Mouse (Mus musculus) heart, embryonic 15.5 days (tissue): ENCODE measurements around the gene Tdrd6. TPM values are rescaled to one million over a fixed set of nuclear protein-coding genes. Genes with fewer than 3 reads are reported as not detected.

Experiments
- ATAC-seq: fragments of 200-750 bp; cut with Nextera tagmentation; replicated peaks from 2 replicates; pipeline ENCODE4 v1.8.0; 2017; ENCODE audit warnings: low read depth, moderate TSS enrichment; ENCODE audit not compliant: insufficient number of reproducible peaks, insufficient read depth, low FRiP score
- H3K27ac ChIP-seq: fragments of 300-500 bp; sonication (generic); 2 replicates; pipeline ENCODE4 v1.5.1; 2015; ENCODE audit warnings: mild to moderate bottlenecking, inconsistent platforms
- H3K27me3 ChIP-seq: fragments of 300-500 bp; sonication (generic); 2 replicates; pipeline ENCODE4 v1.6.1; 2015; ENCODE audit warnings: inconsistent platforms
- H3K36me3 ChIP-seq: fragments of 300-500 bp; sonication (generic); 2 replicates; pipeline ENCODE4 v1.6.1; 2015; ENCODE audit warnings: mild to moderate bottlenecking, inconsistent platforms
- H3K4me1 ChIP-seq: fragments of 300-500 bp; sonication (generic); replicated peaks from 2 replicates; pipeline ENCODE4 v1.6.1; 2015; ENCODE audit warnings: inconsistent platforms
- H3K4me2 ChIP-seq: fragments of 300-500 bp; sonication (generic); 2 replicates; pipeline ENCODE4 v1.6.1; 2015; ENCODE audit warnings: inconsistent platforms, mild to moderate bottlenecking, moderate library complexity
- H3K4me3 ChIP-seq: fragments of 300-500 bp; sonication (generic); 2 replicates; pipeline ENCODE4 v1.5.1; 2015; ENCODE audit warnings: mild to moderate bottlenecking, inconsistent platforms
- H3K9ac ChIP-seq: fragments of 300-500 bp; sonication (generic); 2 replicates; pipeline ENCODE4 v1.6.1; 2015; ENCODE audit warnings: mild to moderate bottlenecking, inconsistent platforms
- H3K9me3 ChIP-seq: fragments of 300-500 bp; sonication (generic); replicated peaks from 2 replicates; pipeline ENCODE4 v1.6.1; 2016; ENCODE audit warnings: inconsistent platforms
- WGBS: fragments of 180-500 bp; shearing (Covaris S2); methylation state at CpG from one replicate; pipeline ENCODE4 v1.1.7; 2015; ENCODE audit warnings: mixed read lengths; 5-methylcytosine and 5-hydroxymethylcytosine counted together
- polyA plus RNA-seq: library from polyadenylated mRNA; unstranded; fragments of >200 nt; fragmentation: Nextera tagmentation; extraction: Ambion mirVana; gene quantifications from 2 replicates; pipeline ENCODE4 v1.2.1, GENCODE M21; 2015

Gene Tdrd6
- polyA plus RNA-seq, 1 experiment from 2014 or later, result not detected

DNA sequence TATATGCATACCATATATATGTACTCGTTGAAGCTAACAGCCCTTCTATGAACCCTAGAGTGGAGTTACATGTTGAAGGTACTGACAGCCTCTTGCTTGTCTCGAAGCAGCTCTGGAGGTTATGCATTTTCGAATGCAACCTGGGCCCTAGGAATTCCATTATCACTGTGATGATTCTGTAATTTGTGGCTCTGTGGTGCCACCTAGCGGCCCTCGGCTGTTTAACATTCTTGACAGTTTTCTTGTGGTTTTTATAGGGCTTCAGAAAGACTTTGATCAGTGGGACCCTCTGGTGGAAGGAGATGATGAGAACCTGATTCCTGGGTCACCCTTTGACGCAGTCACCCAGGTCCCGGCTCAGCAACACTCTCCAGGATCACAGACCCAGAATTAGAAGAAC, 18.5 kb downstream of the Tdrd6 start:
- H3K4me1 ChIP-seq, result no peaks in the 10 kb centered on the region
- 15% methylated on average over 7 of the region's 7 CpGs for WGBS

DNA sequence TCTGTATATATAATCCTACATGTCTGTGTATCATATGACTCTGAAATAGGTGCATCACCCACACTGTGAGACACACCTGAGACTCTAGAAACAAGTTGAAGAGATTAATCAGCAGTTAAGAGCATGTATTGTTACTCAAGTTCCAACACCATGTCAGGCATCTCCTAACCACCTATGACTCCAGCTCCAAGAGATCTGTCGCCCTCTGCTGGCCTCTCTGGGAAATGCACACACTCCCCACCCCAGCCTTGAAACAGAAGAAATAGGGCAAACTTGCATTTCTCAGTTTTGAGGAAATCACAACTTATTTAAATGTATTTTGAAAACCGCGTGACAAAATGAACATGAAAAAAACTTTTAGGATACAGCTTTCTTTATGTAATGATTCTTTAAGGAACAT, 23.4 kb downstream of the Tdrd6 start:
- ATAC-seq, result no peak
- no peaks in the 10 kb centered on the region for H3K9me3 ChIP-seq
- H3K27ac ChIP-seq, result no peak overlapping the region
- no peak overlapping the region for H3K9ac ChIP-seq
- H3K4me2 ChIP-seq, result no peak overlapping the region
- H3K4me1 ChIP-seq, result no peaks in the 10 kb centered on the region
- H3K36me3 ChIP-seq, result no peaks in the 10 kb centered on the region
- no peaks in the 10 kb centered on the region for H3K27me3 ChIP-seq
- H3K4me3 ChIP-seq, result no peak overlapping the region
- WGBS, result 10% methylated on average over 3 of the region's 3 CpGs

More for the DNA sequence above, 18.5 kb downstream of the Tdrd6 start:
- no peak overlapping the region for H3K9ac ChIP-seq
- H3K27me3 ChIP-seq, result no peaks in the 10 kb centered on the region
- no peak for ATAC-seq
- H3K27ac ChIP-seq, result no peak overlapping the region
- H3K4me3 ChIP-seq, result no peak overlapping the region
- no peak overlapping the region for H3K4me2 ChIP-seq
- no peaks in the 10 kb centered on the region for H3K36me3 ChIP-seq
- H3K9me3 ChIP-seq, result no peaks in the 10 kb centered on the region

DNA sequence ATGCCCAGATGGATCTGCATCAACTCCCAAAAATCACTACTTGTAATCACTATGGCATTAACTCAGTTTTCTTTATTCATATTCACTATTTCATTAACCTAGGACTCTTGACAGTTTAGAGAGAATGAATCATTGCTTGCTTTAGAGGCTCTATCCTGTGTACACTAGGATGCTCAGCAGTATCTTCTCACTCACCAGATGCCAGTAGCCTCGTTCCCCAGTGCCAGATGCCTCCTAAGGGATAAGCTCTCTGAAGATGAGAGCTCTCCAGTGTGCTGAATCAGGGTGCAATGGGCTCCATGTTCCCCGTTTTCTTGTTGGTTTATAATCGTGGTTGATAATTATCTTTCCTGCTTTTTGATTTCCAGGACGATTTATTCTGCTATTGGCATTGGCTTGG, 31.4 kb downstream of the Tdrd6 start:
- no peaks in the 10 kb centered on the region for H3K27me3 ChIP-seq
- no peak overlapping the region for H3K4me3 ChIP-seq
- no peak overlapping the region for H3K27ac ChIP-seq
- H3K9me3 ChIP-seq, result no peaks in the 10 kb centered on the region
- H3K4me1 ChIP-seq, result no peaks in the 10 kb centered on the region
- 45% methylated on average over 4 of the region's 4 CpGs for WGBS
- no peak for ATAC-seq
- no peak overlapping the region for H3K9ac ChIP-seq
- no peaks in the 10 kb centered on the region for H3K36me3 ChIP-seq
- no peak overlapping the region for H3K4me2 ChIP-seq

DNA sequence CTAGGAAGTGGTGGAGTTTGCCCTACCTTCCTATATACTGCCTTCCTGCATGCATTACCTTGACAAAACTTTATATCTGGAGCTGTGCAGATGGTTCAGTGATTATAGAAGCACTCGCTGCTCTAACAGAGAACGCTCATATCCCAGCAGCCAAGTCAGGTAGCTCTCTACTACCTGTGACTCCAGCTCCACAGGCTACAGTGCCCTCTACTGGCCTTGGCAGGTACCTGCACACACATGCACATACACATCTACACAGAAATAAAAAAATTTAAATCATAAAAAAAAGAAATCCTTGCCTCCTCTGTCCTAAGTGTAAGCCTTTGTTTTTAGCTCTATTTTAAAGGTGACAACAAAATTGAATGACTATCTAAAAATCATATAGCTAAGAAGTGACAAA, 32.4 kb downstream of the Tdrd6 start:
- Histone ChIP-seq H3K36me3 (no peaks in the 10 kb centered on the region), H3K27me3 (no peaks in the 10 kb centered on the region), H3K4me3 (no peak overlapping the region), H3K9me3 (no peaks in the 10 kb centered on the region), H3K4me1 (no peaks in the 10 kb centered on the region), H3K4me2 (no peak overlapping the region), H3K9ac (no peak overlapping the region), H3K27ac (no peak overlapping the region)
- WGBS, result 94% methylated on average over 2 of the region's 2 CpGs
- ATAC-seq, result no peak

DNA sequence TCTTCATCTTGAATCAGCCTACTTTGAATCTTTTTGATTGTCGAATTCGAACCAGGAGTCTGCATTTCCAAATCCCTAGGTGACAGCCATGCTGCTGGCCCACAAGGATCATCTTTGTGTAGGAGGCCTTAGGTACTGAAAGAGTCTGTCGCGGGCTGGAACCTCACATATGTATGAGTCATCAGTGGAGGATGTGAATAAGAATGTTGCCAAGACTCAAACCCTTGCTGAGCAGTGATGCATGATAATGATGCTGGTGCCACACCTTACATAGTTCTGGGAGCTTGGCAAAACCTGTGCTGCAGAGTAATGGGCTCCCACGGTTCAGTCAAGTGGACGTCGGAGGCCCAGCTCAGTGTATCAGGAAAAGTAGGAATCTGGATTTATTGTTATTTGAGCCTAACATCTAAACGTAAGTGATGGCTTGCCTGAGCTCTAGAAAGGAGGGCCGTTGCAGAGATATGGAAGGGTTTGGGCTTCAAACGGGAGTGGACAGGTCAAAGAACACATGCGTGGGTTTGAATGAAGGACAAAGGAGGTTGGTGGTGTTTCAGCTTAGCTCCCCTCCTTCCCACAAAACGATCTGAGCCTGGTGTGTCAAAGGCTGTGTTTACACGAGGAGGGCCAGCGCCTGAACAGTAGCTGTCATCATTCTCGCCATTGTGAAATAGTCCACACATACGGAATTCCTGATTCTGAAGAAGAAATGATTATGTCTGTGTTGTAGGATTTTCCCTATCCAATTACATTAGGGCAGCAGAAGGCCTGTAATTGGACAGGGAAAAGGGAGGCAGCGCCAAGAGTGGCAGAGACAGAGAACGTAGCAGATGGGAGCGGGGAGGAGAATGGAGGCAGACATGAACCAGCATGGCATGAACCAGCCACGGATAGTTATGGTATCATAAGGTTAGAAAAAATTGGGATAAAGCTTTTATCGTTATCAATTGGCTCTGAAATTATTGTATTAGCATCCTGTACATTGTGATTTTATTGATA, 37.5 kb downstream of the Tdrd6 start:
- WGBS, result 79% methylated on average over 21 of the region's 21 CpGs

DNA sequence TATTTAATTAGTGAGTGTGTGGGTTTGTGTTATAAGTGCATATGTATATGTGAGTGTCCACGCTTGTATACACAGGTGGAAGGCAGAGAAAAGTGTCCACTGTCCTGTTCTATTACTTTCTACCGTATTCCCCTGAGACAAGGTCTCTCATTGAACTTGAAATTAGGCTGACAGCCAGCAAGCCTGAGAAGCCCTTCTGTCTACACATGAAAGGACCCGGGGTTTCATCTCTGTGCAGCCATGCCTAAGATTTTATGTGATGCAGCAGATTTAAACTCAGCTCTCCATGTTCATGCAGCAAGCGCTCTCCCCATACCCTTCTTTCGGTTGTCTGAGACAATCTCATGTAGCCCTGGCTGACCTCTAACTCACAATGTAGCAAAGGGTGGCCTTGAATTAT, 39.6 kb downstream of the Tdrd6 start:
- no peak overlapping the region for H3K9ac ChIP-seq
- H3K27ac ChIP-seq, result no peak overlapping the region
- H3K4me3 ChIP-seq, result no peak overlapping the region
- H3K36me3 ChIP-seq, result no peaks in the 10 kb centered on the region
- no peaks in the 10 kb centered on the region for H3K9me3 ChIP-seq
- no peak overlapping the region for H3K4me2 ChIP-seq
- no peaks in the 10 kb centered on the region for H3K4me1 ChIP-seq
- 87% methylated on average over 5 of the region's 5 CpGs for WGBS
- H3K27me3 ChIP-seq, result no peaks in the 10 kb centered on the region
- ATAC-seq, result no peak

More for the DNA sequence above, 37.5 kb downstream of the Tdrd6 start:
- ATAC-seq, result no peak
- no peaks in the 10 kb centered on the region for H3K9me3 ChIP-seq
- H3K9ac ChIP-seq, result no peak overlapping the region
- no peaks in the 10 kb centered on the region for H3K27me3 ChIP-seq
- no peak overlapping the region for H3K4me2 ChIP-seq
- H3K4me1 ChIP-seq, result no peaks in the 10 kb centered on the region
- H3K4me3 ChIP-seq, result no peak overlapping the region
- H3K36me3 ChIP-seq, result no peaks in the 10 kb centered on the region
- no peak overlapping the region for H3K27ac ChIP-seq

DNA sequence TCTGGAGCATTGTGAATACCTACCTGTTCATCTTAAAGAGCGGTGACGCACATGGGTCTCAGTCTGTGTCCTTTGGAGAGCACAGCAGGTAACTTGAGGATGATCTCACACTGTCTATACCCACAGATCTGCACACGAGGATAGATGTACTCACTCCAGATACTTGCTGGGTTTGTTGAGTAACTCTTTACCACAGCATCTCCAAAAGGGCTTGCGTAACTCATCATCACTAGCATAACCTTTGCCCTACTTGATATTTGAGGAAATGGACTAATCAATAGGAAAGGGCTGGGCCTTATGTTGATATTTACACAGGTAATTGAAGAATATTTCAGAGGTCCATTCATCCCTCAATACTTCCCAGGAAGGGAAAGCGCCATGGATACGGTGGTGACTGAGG, 40.3 kb downstream of the Tdrd6 start:
- Histone ChIP-seq H3K27ac (no peak overlapping the region), H3K9me3 (no peaks in the 10 kb centered on the region), H3K4me3 (no peak overlapping the region), H3K27me3 (no peaks in the 10 kb centered on the region), H3K36me3 (no peaks in the 10 kb centered on the region), H3K4me1 (0 out of 2 replicates have a peak, but pooled peaks cover 4% of the 10 kb centered on the region), H3K4me2 (no peak overlapping the region), H3K9ac (no peak overlapping the region)
- no peak for ATAC-seq
- WGBS, result 87% methylated on average over 6 of the region's 6 CpGs

DNA sequence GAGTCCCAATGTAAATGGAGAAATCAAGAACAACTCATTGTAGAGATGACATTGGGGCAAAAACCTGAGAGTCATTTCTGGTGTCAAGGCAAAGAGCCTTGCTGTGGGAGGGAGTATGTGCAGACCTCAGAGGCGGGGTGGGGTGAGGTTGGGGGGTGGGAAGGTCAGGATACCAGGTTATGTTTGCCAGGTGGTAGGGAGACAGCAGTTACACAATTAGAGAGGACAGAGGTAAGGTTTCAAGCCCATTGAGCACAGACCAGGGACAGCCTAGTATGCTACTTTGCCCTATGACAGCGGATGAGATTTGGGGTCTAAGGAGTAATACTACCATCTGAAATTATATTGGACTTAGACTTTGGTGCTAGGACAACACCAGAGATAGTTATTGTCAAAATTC, 42.8 kb downstream of the Tdrd6 start:
- Histone ChIP-seq H3K4me1 (peaks cover 8% of the 10 kb centered on the region), H3K27ac (no peak overlapping the region), H3K9me3 (no peaks in the 10 kb centered on the region), H3K9ac (no peak overlapping the region), H3K4me2 (no peak overlapping the region), H3K27me3 (no peaks in the 10 kb centered on the region), H3K4me3 (no peak overlapping the region), H3K36me3 (no peaks in the 10 kb centered on the region)
- WGBS, result 80% methylated on average over 2 of the region's 2 CpGs
- no peak for ATAC-seq

DNA sequence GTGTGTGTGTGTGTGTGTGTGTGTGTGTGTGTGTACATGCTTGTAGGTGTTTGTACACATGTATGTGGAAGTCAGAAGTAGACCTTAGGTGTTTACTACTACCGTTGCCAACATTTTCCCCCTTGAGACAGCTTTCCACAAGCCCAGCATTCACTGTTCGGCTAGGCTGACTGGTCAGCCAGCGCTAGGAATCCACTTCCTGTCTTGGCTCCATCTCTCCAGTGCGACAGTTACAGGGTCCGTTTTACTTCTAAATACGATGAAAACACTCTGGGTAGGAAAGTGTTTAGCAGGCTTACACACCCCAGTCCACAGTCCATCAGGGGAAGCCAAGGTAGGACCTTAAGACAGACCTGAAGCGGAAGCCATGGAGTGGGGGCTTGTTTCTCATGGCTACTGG, 45.3 kb downstream of the Tdrd6 start:
- no peak overlapping the region for H3K9ac ChIP-seq
- WGBS, result 68% methylated on average over 7 of the region's 7 CpGs
- H3K9me3 ChIP-seq, result no peaks in the 10 kb centered on the region
- no peak for ATAC-seq
- H3K4me3 ChIP-seq, result no peak overlapping the region
- H3K36me3 ChIP-seq, result no peaks in the 10 kb centered on the region
- H3K27ac ChIP-seq, result no peak overlapping the region
- peaks cover 21% of the 10 kb centered on the region for H3K4me1 ChIP-seq
- no peak overlapping the region for H3K4me2 ChIP-seq
- no peaks in the 10 kb centered on the region for H3K27me3 ChIP-seq

DNA sequence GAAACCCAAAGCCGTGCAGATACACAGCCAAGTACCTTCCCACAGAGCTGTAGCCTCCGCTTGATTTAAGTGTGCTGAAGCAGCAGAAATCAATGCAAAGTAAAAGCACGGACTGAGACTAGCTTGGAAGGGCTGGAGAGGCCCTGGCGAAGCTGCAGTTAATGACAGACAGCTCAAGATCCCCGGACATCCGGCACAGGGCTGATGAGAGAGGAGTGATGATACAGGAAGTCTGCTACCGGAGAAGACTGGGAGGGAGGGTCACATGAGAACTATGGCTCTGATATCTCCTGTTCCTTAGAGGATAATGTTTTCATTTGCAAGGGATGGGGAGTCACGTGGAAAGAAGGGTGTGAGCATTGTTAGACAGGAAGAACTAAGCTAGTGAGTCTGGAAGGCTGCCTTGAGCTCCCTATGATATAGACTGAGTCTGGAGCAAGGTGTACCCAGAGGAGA, 49.1 kb downstream of the Tdrd6 start:
- peak overlapping the region; percentile 46 for H3K4me2 ChIP-seq
- peak overlapping the region; percentile 5; the same call in 1 of the 2 replicates for H3K4me3 ChIP-seq
- peak; percentile 71 for ATAC-seq

DNA sequence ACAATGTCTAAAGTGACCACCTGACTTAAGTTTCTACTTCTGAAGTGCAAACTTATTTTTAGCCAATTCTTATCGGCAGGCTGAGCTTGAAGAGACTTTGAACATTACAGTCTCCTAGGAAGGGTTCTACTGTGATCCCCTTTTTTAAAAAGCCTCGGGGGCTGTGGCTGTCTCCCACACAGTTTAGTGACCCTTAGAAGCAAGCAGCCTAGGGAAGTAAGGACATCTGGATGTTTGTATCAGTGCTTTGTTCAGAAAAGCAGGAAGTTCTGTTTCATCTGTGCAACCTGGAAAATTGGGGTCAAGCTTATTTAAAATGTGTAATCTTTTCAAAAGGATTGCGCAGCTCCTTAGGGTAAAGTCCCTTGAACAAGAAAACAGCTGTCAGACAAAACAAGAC, 49.6 kb downstream of the Tdrd6 start:
- H3K4me3 ChIP-seq, result peak overlapping the region; percentile 5; the same call in 1 of the 2 replicates
- no peaks in the 10 kb centered on the region for H3K36me3 ChIP-seq
- H3K27me3 ChIP-seq, result no peaks in the 10 kb centered on the region
- H3K4me1 ChIP-seq, result peaks cover 21% of the 10 kb centered on the region
- H3K27ac ChIP-seq, result peak overlapping the region; percentile 56
- WGBS, result 24% methylated on average over 3 of the region's 3 CpGs
- H3K9ac ChIP-seq, result no peak overlapping the region
- no peak for ATAC-seq
- no peaks in the 10 kb centered on the region for H3K9me3 ChIP-seq
- H3K4me2 ChIP-seq, result peak overlapping the region; percentile 46

More for the DNA sequence above, 49.1 kb downstream of the Tdrd6 start:
- Histone ChIP-seq H3K27me3 (no peaks in the 10 kb centered on the region), H3K36me3 (no peaks in the 10 kb centered on the region), H3K27ac (peak overlapping the region; percentile 56), H3K9ac (no peak overlapping the region), H3K4me1 (peaks cover 21% of the 10 kb centered on the region), H3K9me3 (no peaks in the 10 kb centered on the region)
- WGBS, result 16% methylated on average over 8 of the region's 8 CpGs
